8 mouse cellular contexts compared by ENCODE assay signal in genomic region chr6:122786275-122786674, GRCm38 (mm10). TPM values are rescaled to one million over a fixed set of nuclear protein-coding genes. Genes with fewer than 3 reads are reported as not detected.
A peak's percentile ranks its signal among the peaks of the same experiment; 100 is the strongest.
DNase-seq lines count a peak whose midpoint lies in the region; ATAC-seq and TF ChIP-seq lines count a peak whose summit lies in the region.

No protein-coding gene starts in this region.

- TF ChIP-seq EP300 in liver, postnatal 0 days (IDR thresholded peaks at IDR 0.05; ENCODE audit: low read depth) = no peak

- H3K4me3 ChIP-seq in liver, postnatal 0 days (ENCODE audit: low read depth, low read length) = no peak overlapping the region
- no peak overlapping the region for H3K4me3 ChIP-seq in neural tube, embryonic 15.5 days (replicated peaks)

- TF ChIP-seq CTCF in liver, postnatal 0 days (IDR thresholded peaks at IDR 0.05; ENCODE audit: low read depth) = peak; percentile 77

- DNase-seq in A20 (ENCODE audit: low read depth, low spot score) = peak; percentile 54
- peak; percentile 45 to 68 for DNase-seq in CD8-positive naive resting alpha-beta T cell, adult 2 months (ENCODE audit: low read depth in 2 of 2, low spot score in 2 of 2)
- DNase-seq in cerebellum, adult 11 months = peak; percentile 80
- DNase-seq in kidney, postnatal 14 days = peak; percentile 63
- peak; percentile 55 for DNase-seq in liver, postnatal 0 days
- DNase-seq in urinary bladder, postnatal 4 days (ENCODE audit: low spot score in 2 of 2) = no peak

- H3K27ac ChIP-seq in liver, postnatal 0 days (ENCODE audit: low read depth) = no peak overlapping the region
- H3K27ac ChIP-seq in neural tube, embryonic 15.5 days (replicated peaks) = no peak overlapping the region

- WGBS in liver, postnatal 0 days (ENCODE audit: insufficient replicate concordance) = 49% methylated on average over 5 of the region's 5 CpGs
- 22% methylated on average over 5 of the region's 5 CpGs for WGBS in neural tube, embryonic 15.5 days

- peak; percentile 96 for ATAC-seq in frontal cortex, adult (ENCODE audit: low TSS enrichment)
- no peak for ATAC-seq in liver, postnatal 0 days
- peak; percentile 83 for ATAC-seq in neural tube, embryonic 15.5 days (ENCODE audit: low FRiP score)

- H3K9ac ChIP-seq in liver, postnatal 0 days (replicated peaks) = no peak overlapping the region
- H3K9ac ChIP-seq in neural tube, embryonic 15.5 days (replicated peaks) = no peak overlapping the region

- no peak overlapping the region for H3K4me2 ChIP-seq in liver, postnatal 0 days (ENCODE audit: low read depth, low read length)
- no peak overlapping the region for H3K4me2 ChIP-seq in neural tube, embryonic 15.5 days

- H3K27me3 ChIP-seq in liver, postnatal 0 days (ENCODE audit: insufficient read depth, low read length) = no peaks in the 10 kb centered on the region
- H3K27me3 ChIP-seq in neural tube, embryonic 15.5 days (replicated peaks) = no peaks in the 10 kb centered on the region

- no peaks in the 10 kb centered on the region for H3K36me3 ChIP-seq in liver, postnatal 0 days (replicated peaks; ENCODE audit: insufficient read depth, low read length)
- H3K36me3 ChIP-seq in neural tube, embryonic 15.5 days = no peaks in the 10 kb centered on the region

- H3K4me1 ChIP-seq in liver, postnatal 0 days (ENCODE audit: insufficient read depth) = no peaks in the 10 kb centered on the region
- no peaks in the 10 kb centered on the region for H3K4me1 ChIP-seq in neural tube, embryonic 15.5 days

- no peaks in the 10 kb centered on the region for H3K9me3 ChIP-seq in liver, postnatal 0 days (ENCODE audit: low read length)
- no peaks in the 10 kb centered on the region for H3K9me3 ChIP-seq in neural tube, embryonic 15.5 days (replicated peaks)

RNA-seq across cellular contexts. Expression of gene Slc2a3, which starts 15.2 kb away (rescaled TPM):
- polyA plus RNA-seq in liver, postnatal 0 days (2015; fragmentation: Nextera tagmentation; extraction: Ambion mirVana) = 7.3 and 8.5 TPM in 2 replicates
- 47.9 and 50.6 TPM in 2 replicates for polyA plus RNA-seq in neural tube, embryonic 15.5 days (2015; fragmentation: Nextera tagmentation; extraction: Ambion mirVana)

RNA-seq across cellular contexts. Expression of gene Foxj2, which starts 33.4 kb away (rescaled TPM):
- 1.0 and 1.2 TPM in 2 replicates for polyA plus RNA-seq in liver, postnatal 0 days (2015; fragmentation: Nextera tagmentation; extraction: Ambion mirVana)
- polyA plus RNA-seq in neural tube, embryonic 15.5 days (2015; fragmentation: Nextera tagmentation; extraction: Ambion mirVana) = 7.1 and 7.4 TPM in 2 replicates

Comparison
In these comparisons a context has a peak if more than half of its experiments do, and no peak if none do; other contexts are left out.
1. DNase-seq: peak in A20 (single experiment), CD8-positive naive resting alpha-beta T cell, adult 2 months (2 of 2), cerebellum, adult 11 months (single experiment), kidney, postnatal 14 days (single experiment) and liver, postnatal 0 days (single experiment); none in urinary bladder, postnatal 4 days (0 of 2).